Comparison of ENCODE assay signal across 10 mouse cellular contexts in the genomic region with DNA sequence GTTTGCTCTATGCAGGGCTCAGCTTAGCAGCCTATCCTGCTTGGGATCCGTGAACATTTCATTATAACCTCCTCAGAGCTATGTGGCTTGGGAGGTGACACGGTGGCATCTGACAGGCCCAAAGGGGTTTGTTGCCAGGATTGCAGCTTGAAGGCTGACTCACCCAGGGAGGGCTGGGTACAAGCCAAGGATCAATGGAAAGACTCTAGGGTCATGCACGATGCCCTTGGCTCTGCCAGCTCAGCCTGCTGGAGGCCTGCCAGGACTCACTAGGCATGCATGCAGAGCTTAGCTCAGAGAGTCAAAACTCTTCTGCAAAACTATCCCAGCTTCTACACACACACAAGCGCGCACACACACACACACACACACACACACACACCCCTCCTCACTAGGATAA. TPM values are rescaled to one million over a fixed set of nuclear protein-coding genes. Genes with fewer than 3 reads are reported as not detected.
A peak's percentile ranks its signal among the peaks of the same experiment; 100 is the strongest.
DNase-seq lines count a peak whose midpoint lies in the region; ATAC-seq lines count a peak whose summit lies in the region.
"Had no signal": no experiment of that assay in that cellular context is flagged by ENCODE, and none has a peak within 500 bp of the region (broad histone marks: within the 10 kb centered on the region; RNA-seq: fewer than 3 reads in every experiment).

No protein-coding gene starts in this region.

- no peaks in the 10 kb centered on the region for H3K27me3 ChIP-seq in hindbrain, embryonic 15.5 days
- H3K27me3 ChIP-seq in hindbrain, embryonic 12.5 days, result no peaks in the 10 kb centered on the region
- no peaks in the 10 kb centered on the region for H3K27me3 ChIP-seq in kidney, embryonic 16.5 days (ENCODE audit: insufficient read depth, low read length)
- H3K27me3 ChIP-seq: embryonic facial prominence, embryonic 12.5 days; limb, embryonic 12.5 days had no signal

- H3K36me3 ChIP-seq in hindbrain, embryonic 15.5 days, result no peaks in the 10 kb centered on the region
- 0 out of 2 replicates have a peak, but pooled peaks cover 1% of the 10 kb centered on the region for H3K36me3 ChIP-seq in hindbrain, embryonic 12.5 days
- H3K36me3 ChIP-seq in kidney, embryonic 16.5 days (ENCODE audit: insufficient read depth, low read length), result peaks cover 6% of the 10 kb centered on the region; the same call in 1 of the 2 replicates

- H3K4me3 ChIP-seq in hindbrain, embryonic 15.5 days, result no peak overlapping the region
- H3K4me3 ChIP-seq in hindbrain, embryonic 12.5 days, result no peak overlapping the region
- no peak overlapping the region for H3K4me3 ChIP-seq in kidney, embryonic 16.5 days (ENCODE audit: low read length)
- H3K4me3 ChIP-seq: embryonic facial prominence, embryonic 12.5 days; limb, embryonic 12.5 days had no signal

- DNase-seq in adrenal gland, postnatal 25 days, result peak; percentile 99
- DNase-seq in gastrocnemius, postnatal 25 days, result peak; percentile 70
- peak; percentile 70 to 80 for DNase-seq in lung, postnatal 4 days
- peak; percentile 39 for DNase-seq in urinary bladder, postnatal 10 days (ENCODE audit: low spot score)

- no peak overlapping the region for H3K4me2 ChIP-seq in hindbrain, embryonic 15.5 days
- H3K4me2 ChIP-seq in hindbrain, embryonic 12.5 days (replicated peaks), result no peak overlapping the region
- no peak overlapping the region for H3K4me2 ChIP-seq in kidney, embryonic 16.5 days (replicated peaks; ENCODE audit: low read depth, low read length)
- H3K4me2 ChIP-seq: embryonic facial prominence, embryonic 12.5 days; limb, embryonic 12.5 days had no signal

- H3K9me3 ChIP-seq in hindbrain, embryonic 15.5 days, result no peaks in the 10 kb centered on the region
- H3K9me3 ChIP-seq in hindbrain, embryonic 12.5 days (replicated peaks), result no peaks in the 10 kb centered on the region
- H3K9me3 ChIP-seq in kidney, embryonic 16.5 days (ENCODE audit: low read length), result no peaks in the 10 kb centered on the region
- H3K9me3 ChIP-seq: embryonic facial prominence, embryonic 12.5 days; limb, embryonic 12.5 days had no signal

- ATAC-seq in hindbrain, embryonic 15.5 days (ENCODE audit: low FRiP score, low read depth), result peak; percentile 74; the same call in 1 of the 2 replicates
- no peak for ATAC-seq in hindbrain, embryonic 12.5 days (ENCODE audit: low FRiP score)
- 0 out of 2 replicates have a peak, but pooled peaks have one; percentile 65 for ATAC-seq in kidney, embryonic 16.5 days (ENCODE audit: low FRiP score, low TSS enrichment)
- no peak for ATAC-seq in erythroid progenitor cell, adult 5-6 weeks (replicated peaks; ENCODE audit: low FRiP score, poor library complexity, severe bottlenecking)

- no peak overlapping the region for H3K27ac ChIP-seq in hindbrain, embryonic 15.5 days (replicated peaks)
- H3K27ac ChIP-seq in hindbrain, embryonic 12.5 days, result no peak overlapping the region
- no peak overlapping the region for H3K27ac ChIP-seq in kidney, embryonic 16.5 days (ENCODE audit: low read length)
- H3K27ac ChIP-seq: embryonic facial prominence, embryonic 12.5 days; limb, embryonic 12.5 days had no signal

- H3K9ac ChIP-seq in hindbrain, embryonic 15.5 days, result no peak overlapping the region
- H3K9ac ChIP-seq in hindbrain, embryonic 12.5 days, result no peak overlapping the region
- no peak overlapping the region for H3K9ac ChIP-seq in kidney, embryonic 16.5 days (replicated peaks; ENCODE audit: low read length)
- H3K9ac ChIP-seq: embryonic facial prominence, embryonic 12.5 days; limb, embryonic 12.5 days had no signal

- H3K4me1 ChIP-seq in hindbrain, embryonic 15.5 days (replicated peaks), result peaks cover 7% of the 10 kb centered on the region
- no peaks in the 10 kb centered on the region for H3K4me1 ChIP-seq in hindbrain, embryonic 12.5 days
- no peaks in the 10 kb centered on the region for H3K4me1 ChIP-seq in kidney, embryonic 16.5 days (ENCODE audit: insufficient read depth, low read length)
- H3K4me1 ChIP-seq: embryonic facial prominence, embryonic 12.5 days; limb, embryonic 12.5 days had no signal

- 55% methylated on average over 5 of the region's 5 CpGs for WGBS in hindbrain, embryonic 15.5 days
- WGBS in hindbrain, embryonic 12.5 days, result 78% methylated on average over 5 of the region's 5 CpGs
- WGBS in kidney, embryonic 16.5 days, result 73% methylated on average over 5 of the region's 5 CpGs

RNA-seq across cellular contexts. Expression of a gene that starts 25.5 kb away (rescaled TPM):
- 5.6 and 6.8 TPM in 2 replicates for polyA plus RNA-seq in hindbrain, embryonic 15.5 days (2015; fragmentation: Nextera tagmentation; extraction: Ambion mirVana)
- polyA plus RNA-seq in hindbrain, embryonic 12.5 days (2016; fragmentation: Nextera tagmentation; extraction: Ambion mirVana), result 9.6 and 15.2 TPM in 2 replicates
- 4.6 and 5.7 TPM in 2 replicates for total RNA-seq in adrenal gland, postnatal 25 days (2021)
- 1 to 10 TPM; 2.3 to 2.4 TPM for total RNA-seq in gastrocnemius, postnatal 25 days (2021)
- polyA plus RNA-seq in kidney, embryonic 16.5 days (2015; fragmentation: Nextera tagmentation; extraction: Ambion mirVana), result 9.2 and 9.8 TPM in 2 replicates
- total RNA-seq in erythroid progenitor cell, adult 5-6 weeks (2015; ENCODE audit: low replicate concordance), result not detected in 2 replicates
- 0.13 TPM in 1 of 2 replicates, not detected in the other for total RNA-seq in erythroid progenitor cell, adult 5-6 weeks (2017; ENCODE audit: low replicate concordance)

RNA-seq across cellular contexts. Expression of a gene that starts 45.6 kb away (rescaled TPM):
- 2.0 and 2.3 TPM in 2 replicates for polyA plus RNA-seq in hindbrain, embryonic 15.5 days (2015; fragmentation: Nextera tagmentation; extraction: Ambion mirVana)
- polyA plus RNA-seq in hindbrain, embryonic 12.5 days (2016; fragmentation: Nextera tagmentation; extraction: Ambion mirVana), result 1.5 and 1.6 TPM in 2 replicates
- total RNA-seq in adrenal gland, postnatal 25 days (2021), result 0.43 TPM in 1 of 2 replicates, not detected in the other
- 10 to 100 TPM in 1 of 2 experiments, 1 to 10 TPM in 1; 7.5 to 11.6 TPM for total RNA-seq in gastrocnemius, postnatal 25 days (2021)
- polyA plus RNA-seq in kidney, embryonic 16.5 days (2015; fragmentation: Nextera tagmentation; extraction: Ambion mirVana), result 0.59 and 0.76 TPM in 2 replicates
- total RNA-seq in erythroid progenitor cell, adult 5-6 weeks (2015; ENCODE audit: low replicate concordance), result not detected in 2 replicates
- total RNA-seq in erythroid progenitor cell, adult 5-6 weeks (2017; ENCODE audit: low replicate concordance), result not detected in 2 replicates

Comparison
In these comparisons a context has a peak if more than half of its experiments do, and no peak if none do; other contexts are left out.
1. ATAC-seq: peak in hindbrain, embryonic 15.5 days (single experiment) and kidney, embryonic 16.5 days (single experiment); none in hindbrain, embryonic 12.5 days (single experiment) and erythroid progenitor cell, adult 5-6 weeks (single experiment).
2. DNase-seq: peak in every context shown above with its lines; median percentile 99 in adrenal gland, postnatal 25 days; 75 in lung, postnatal 4 days; 70 in gastrocnemius, postnatal 25 days; 39 in urinary bladder, postnatal 10 days.